Mouse (Mus musculus) midbrain, embryonic 10.5 days (tissue): ENCODE measurements around the gene Ltf. TPM values are rescaled to one million over a fixed set of nuclear protein-coding genes. Genes with fewer than 3 reads are reported as not detected.

ENCODE experiments used
- DNase-seq: peaks from one replicate; pipeline ENCODE4 v3.0.0-alpha.2; 2017; ENCODE audit warnings: low spot score
- H3K27ac ChIP-seq: fragments of 300-500 bp; sonication (generic); replicated peaks from 2 replicates; pipeline ENCODE4 v1.5.1; 2016; ENCODE audit warnings: mild to moderate bottlenecking
- H3K27me3 ChIP-seq: fragments of 300-500 bp; sonication (generic); 2 replicates; pipeline ENCODE4 v1.6.1; 2016; ENCODE audit warnings: low read depth, mild to moderate bottlenecking; ENCODE audit not compliant: poor library complexity, severe bottlenecking
- H3K36me3 ChIP-seq: fragments of 300-500 bp; sonication (generic); 2 replicates; pipeline ENCODE4 v1.6.1; 2016; ENCODE audit warnings: mild to moderate bottlenecking, moderate library complexity
- H3K4me1 ChIP-seq: fragments of 300-500 bp; sonication (generic); 2 replicates; pipeline ENCODE4 v1.6.1; 2016
- H3K4me3 ChIP-seq: fragments of 300-500 bp; sonication (generic); 2 replicates; pipeline ENCODE4 v1.5.1; 2016; ENCODE audit warnings: mild to moderate bottlenecking, moderate library complexity
- H3K9me3 ChIP-seq: fragments of 300-500 bp; sonication (generic); replicated peaks from 2 replicates; pipeline ENCODE4 v1.6.1; 2016; ENCODE audit warnings: mild to moderate bottlenecking
- WGBS: fragments of 180-500 bp; shearing (Covaris S2); methylation state at CpG from one replicate; pipeline ENCODE4 v1.1.7; 2016; 5-methylcytosine and 5-hydroxymethylcytosine counted together
- polyA plus RNA-seq: library from polyadenylated mRNA; unstranded; fragments of >200 nt; fragmentation: Nextera tagmentation; extraction: Ambion mirVana; gene quantifications from 2 replicates; pipeline ENCODE4 v1.2.1, GENCODE M21; 2016

The Ltf gene
- polyA plus RNA-seq, 1 experiment from 2014 or later, result not detected

- no peaks in the 10 kb centered on the region for H3K9me3 ChIP-seq
- WGBS, result 96% methylated on average over 5 of the region's 5 CpGs
Measured at GRCm38 (mm10) chr9:111047266-111047665, 28.2 kb downstream of the Ltf start.

DNA sequence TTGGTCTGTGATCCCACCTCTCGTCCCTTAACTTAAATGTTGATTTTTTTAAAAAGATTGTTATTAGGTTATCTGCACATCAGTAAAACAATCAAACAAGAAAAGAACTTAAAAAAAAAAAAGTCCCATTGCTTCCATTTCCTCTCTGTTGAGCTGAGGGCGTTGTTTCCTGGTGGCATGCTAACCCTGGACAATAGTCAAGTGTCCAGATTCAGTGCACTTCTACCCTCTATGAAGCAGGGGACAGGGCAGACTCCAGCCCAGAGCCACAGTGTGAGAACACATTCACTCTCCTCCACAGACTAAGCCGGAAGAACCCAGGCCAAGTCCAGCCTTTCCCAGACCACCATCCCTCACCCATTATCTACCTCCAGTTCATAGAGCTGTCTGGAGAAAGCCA, 29.4 kb downstream of the Ltf start:
- no peak overlapping the region for H3K27ac ChIP-seq
- DNase-seq, result no peak
- H3K27me3 ChIP-seq, result no peaks in the 10 kb centered on the region
- WGBS, result 89% methylated on average over 3 of the region's 3 CpGs
- H3K4me1 ChIP-seq, result no peaks in the 10 kb centered on the region
- no peaks in the 10 kb centered on the region for H3K36me3 ChIP-seq
- no peak overlapping the region for H3K4me3 ChIP-seq
- no peaks in the 10 kb centered on the region for H3K9me3 ChIP-seq

More at GRCm38 (mm10) chr9:111047266-111047665, 28.2 kb downstream of the Ltf start:
- Histone ChIP-seq H3K4me3 (no peak overlapping the region), H3K27ac (no peak overlapping the region), H3K36me3 (no peaks in the 10 kb centered on the region), H3K27me3 (no peaks in the 10 kb centered on the region), H3K4me1 (no peaks in the 10 kb centered on the region)
- no peak for DNase-seq

GRCm38 (mm10) chr9:111054923-111055322, 35.9 kb downstream of the Ltf start:
- no peak for DNase-seq
- H3K4me1 ChIP-seq, result peaks cover 14% of the 10 kb centered on the region
- 94% methylated on average over 9 of the region's 9 CpGs for WGBS

GRCm38 (mm10) chr9:111055800-111056518, 36.9 kb downstream of the Ltf start:
- 81% methylated on average over 29 of the region's 29 CpGs for WGBS
- H3K9me3 ChIP-seq, result no peaks in the 10 kb centered on the region
- no peaks in the 10 kb centered on the region for H3K27me3 ChIP-seq
- H3K27ac ChIP-seq, result peak overlapping the region; percentile 55
- H3K36me3 ChIP-seq, result no peaks in the 10 kb centered on the region
- DNase-seq, result no peak
- H3K4me1 ChIP-seq, result peaks cover 14% of the 10 kb centered on the region
- peak overlapping the region; percentile 1; the same call in 1 of the 2 replicates for H3K4me3 ChIP-seq

More at GRCm38 (mm10) chr9:111054923-111055322, 35.9 kb downstream of the Ltf start:
- Histone ChIP-seq H3K27ac (no peak overlapping the region), H3K4me3 (no peak overlapping the region), H3K36me3 (no peaks in the 10 kb centered on the region), H3K27me3 (no peaks in the 10 kb centered on the region), H3K9me3 (no peaks in the 10 kb centered on the region)

- peak overlapping the region; percentile 55 for H3K27ac ChIP-seq
Measured at GRCm38 (mm10) chr9:111056519-111056797, 37.4 kb downstream of the Ltf start.

GRCm38 (mm10) chr9:111056798-111057543, 37.9 kb downstream of the Ltf start, which contains the start of gene Ccrl2:
Gene Ccrl2 (minus strand): TSS chr9:111057519.
- WGBS, result 64% methylated on average over 17 of the region's 17 CpGs
- no peak for DNase-seq

More at GRCm38 (mm10) chr9:111056519-111056797, 37.4 kb downstream of the Ltf start:
- DNase-seq, result no peak
- Histone ChIP-seq H3K4me1 (peaks cover 14% of the 10 kb centered on the region), H3K9me3 (no peaks in the 10 kb centered on the region), H3K27me3 (no peaks in the 10 kb centered on the region), H3K36me3 (no peaks in the 10 kb centered on the region), H3K4me3 (peak overlapping the region; percentile 1; the same call in 1 of the 2 replicates)
- 39% methylated on average over 11 of the region's 11 CpGs for WGBS

GRCm38 (mm10) chr9:111057544-111058370, 38.7 kb downstream of the Ltf start:
- DNase-seq, result no peak
- H3K4me1 ChIP-seq, result peaks cover 14% of the 10 kb centered on the region
- no peaks in the 10 kb centered on the region for H3K36me3 ChIP-seq
- H3K9me3 ChIP-seq, result no peaks in the 10 kb centered on the region
- 74% methylated on average over 14 of the region's 14 CpGs for WGBS
- H3K27me3 ChIP-seq, result no peaks in the 10 kb centered on the region
- no peak overlapping the region for H3K4me3 ChIP-seq
- H3K27ac ChIP-seq, result no peak overlapping the region

More at GRCm38 (mm10) chr9:111056798-111057543, 37.9 kb downstream of the Ltf start, which contains the start of gene Ccrl2:
- Histone ChIP-seq H3K36me3 (no peaks in the 10 kb centered on the region), H3K9me3 (no peaks in the 10 kb centered on the region), H3K4me1 (peaks cover 14% of the 10 kb centered on the region), H3K27me3 (no peaks in the 10 kb centered on the region), H3K27ac (peak within 1 kb of the TSS; percentile 55), H3K4me3 (peak within 1 kb of the TSS; percentile 1; the same call in 1 of the 2 replicates)

- Histone ChIP-seq H3K4me3 (no peak overlapping the region), H3K4me1 (peaks cover 14% of the 10 kb centered on the region), H3K27me3 (no peaks in the 10 kb centered on the region), H3K9me3 (no peaks in the 10 kb centered on the region), H3K27ac (no peak overlapping the region), H3K36me3 (no peaks in the 10 kb centered on the region)
- WGBS, result 83% methylated on average over 10 of the region's 10 CpGs
- no peak for DNase-seq
Measured at GRCm38 (mm10) chr9:111058943-111059556, 40.0 kb downstream of the Ltf start.

DNA sequence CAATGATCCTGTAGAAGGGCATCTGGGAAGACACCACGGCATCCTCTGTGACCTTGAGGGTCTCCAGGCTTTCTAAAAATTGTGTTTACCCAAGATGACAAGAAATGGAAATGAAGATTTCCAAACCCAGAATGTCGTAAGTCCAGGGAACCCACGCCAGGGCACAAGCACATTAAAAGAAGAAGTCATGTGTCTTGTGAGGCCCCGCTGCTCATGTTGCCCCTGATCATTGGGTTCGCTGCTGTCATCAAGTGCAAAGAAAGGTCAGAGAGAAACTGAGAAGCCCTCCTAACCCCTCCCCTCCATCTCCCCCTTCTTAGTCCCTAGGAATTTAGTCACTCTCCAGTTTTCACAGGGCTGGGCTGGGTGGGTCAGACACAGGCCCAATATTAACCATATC, 43.8 kb downstream of the Ltf start:
- whole genome bisulfite sequencing, result 82% methylated on average over 5 of the region's 5 CpGs
- H3K9me3 ChIP-seq, result no peaks in the 10 kb centered on the region
- no peak for DNase-seq
- no peaks in the 10 kb centered on the region for H3K36me3 ChIP-seq
- H3K4me1 ChIP-seq, result no peaks in the 10 kb centered on the region
- H3K27me3 ChIP-seq, result no peaks in the 10 kb centered on the region
- H3K4me3 ChIP-seq, result no peak overlapping the region
- no peak overlapping the region for H3K27ac ChIP-seq

- Histone ChIP-seq H3K9me3 (no peaks in the 10 kb centered on the region), H3K36me3 (no peaks in the 10 kb centered on the region), H3K4me1 (peaks cover 5% of the 10 kb centered on the region), H3K27ac (no peak overlapping the region), H3K4me3 (no peak overlapping the region), H3K27me3 (no peaks in the 10 kb centered on the region)
- 85% methylated on average over 4 of the region's 4 CpGs for WGBS
- DNase-seq, result no peak
Measured at GRCm38 (mm10) chr9:111067052-111067451, 48.0 kb downstream of the Ltf start.

DNA sequence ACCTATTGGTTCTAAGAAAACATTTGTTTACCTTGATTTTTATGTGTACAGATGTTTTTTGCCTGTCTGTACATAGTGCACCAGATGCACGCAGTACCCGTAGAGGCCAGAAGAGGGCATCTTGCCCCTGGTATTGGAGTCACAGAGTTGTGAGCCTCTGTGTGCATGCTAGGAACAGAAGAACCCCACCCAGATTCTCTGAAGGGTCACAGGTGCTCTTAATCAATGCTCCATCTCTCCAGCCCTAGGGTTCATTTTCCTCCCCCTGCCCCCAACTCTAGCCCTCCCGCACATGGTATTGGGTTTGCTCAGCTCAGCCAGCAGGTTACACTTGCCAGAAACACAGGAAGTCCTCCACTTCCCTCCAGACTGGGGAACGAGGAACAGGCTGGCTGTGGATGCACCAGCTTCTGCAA, 51.5 kb downstream of the Ltf start:
- H3K9me3 ChIP-seq, result peaks cover 9% of the 10 kb centered on the region
- peak; percentile 54 for DNase-seq
- no peaks in the 10 kb centered on the region for H3K27me3 ChIP-seq
- 46% methylated on average over 4 of the region's 4 CpGs for WGBS
- H3K36me3 ChIP-seq, result no peaks in the 10 kb centered on the region
- peaks cover 5% of the 10 kb centered on the region for H3K4me1 ChIP-seq
- H3K4me3 ChIP-seq, result no peak overlapping the region
- H3K27ac ChIP-seq, result no peak overlapping the region

DNA sequence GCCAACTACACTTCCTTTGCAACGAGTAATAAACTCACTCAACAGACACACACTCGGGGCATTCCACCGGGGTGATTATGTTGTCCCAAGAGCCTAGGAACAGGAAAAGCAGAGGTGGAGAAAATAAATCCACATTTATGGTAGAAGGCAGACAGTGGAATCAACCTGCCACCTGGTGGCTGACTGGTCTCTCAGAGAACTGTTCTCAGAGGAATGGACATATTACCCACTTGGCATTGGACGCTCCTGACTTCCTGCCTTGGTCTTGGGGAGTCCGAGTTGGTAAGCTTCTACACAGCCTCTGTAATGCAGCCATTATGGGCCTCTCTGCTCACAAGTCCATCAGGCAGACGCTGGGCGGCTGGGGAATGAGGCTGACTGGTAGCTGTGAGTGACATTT, 53.1 kb downstream of the Ltf start:
- no peak for DNase-seq
- Histone ChIP-seq H3K36me3 (no peaks in the 10 kb centered on the region), H3K9me3 (peaks cover 9% of the 10 kb centered on the region), H3K4me1 (peaks cover 5% of the 10 kb centered on the region), H3K27me3 (no peaks in the 10 kb centered on the region), H3K27ac (no peak overlapping the region), H3K4me3 (no peak overlapping the region)
- 71% methylated on average over 7 of the region's 7 CpGs for WGBS
